Mouse (Mus musculus) fat pad, adult 2 months (tissue): Measurements from ENCODE around the gene Klhdc2.

Experiments used
- DNase-seq: peaks from one replicate; pipeline ENCODE4 v3.0.0-alpha.2; 2011; ENCODE audit warnings: low read depth, low spot score; ENCODE audit errors: extremely low read depth

Klhdc2 gene

DNA sequence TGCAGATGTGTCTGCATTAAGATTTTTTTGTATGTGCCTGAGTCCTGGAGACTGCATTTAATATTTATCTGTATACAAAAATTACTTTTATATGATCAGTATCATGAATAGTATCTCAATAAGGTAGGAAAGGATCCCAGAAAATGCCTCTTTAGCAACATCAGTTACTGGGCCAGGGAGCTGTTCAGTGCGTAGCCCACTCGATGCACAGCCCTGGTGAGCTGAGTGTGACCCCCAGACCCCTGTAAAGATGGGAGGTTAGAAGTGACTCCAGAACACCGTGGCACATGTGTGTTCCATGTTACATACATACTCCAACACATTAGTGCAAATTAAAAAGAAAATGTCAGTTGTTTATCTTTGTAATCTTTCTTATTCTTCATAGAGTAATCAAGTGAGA is 3.4 kb downstream of the Klhdc2 start:
- DNase-seq: no peak

DNA sequence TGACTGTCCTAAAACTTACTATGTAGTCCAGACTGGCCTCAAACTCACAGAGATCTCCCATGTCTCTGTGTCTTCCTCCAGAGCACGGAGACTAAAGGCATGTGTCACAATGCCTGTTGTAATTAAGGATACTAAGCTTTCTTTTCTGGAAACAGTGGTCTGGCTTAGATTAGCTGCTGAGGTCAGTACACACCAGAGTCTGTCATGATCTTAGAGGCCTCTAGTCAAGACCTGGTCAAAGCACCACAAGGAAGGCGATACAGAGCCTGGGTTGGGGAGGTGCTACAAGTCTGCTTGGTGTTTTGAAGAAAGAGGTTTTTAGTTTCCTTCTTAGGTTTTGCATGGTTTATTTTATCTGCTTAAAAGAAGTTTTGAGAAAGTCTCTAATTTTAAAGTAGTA is 3.9 kb downstream of the Klhdc2 start:
- DNase-seq: no peak

GRCm38 (mm10) chr12:69302171-69302570 is 5.7 kb downstream of the Klhdc2 start:
- DNase-seq: no peak

GRCm38 (mm10) chr12:69304051-69304450 is 7.6 kb downstream of the Klhdc2 start:
- DNase-seq: no peak

DNA sequence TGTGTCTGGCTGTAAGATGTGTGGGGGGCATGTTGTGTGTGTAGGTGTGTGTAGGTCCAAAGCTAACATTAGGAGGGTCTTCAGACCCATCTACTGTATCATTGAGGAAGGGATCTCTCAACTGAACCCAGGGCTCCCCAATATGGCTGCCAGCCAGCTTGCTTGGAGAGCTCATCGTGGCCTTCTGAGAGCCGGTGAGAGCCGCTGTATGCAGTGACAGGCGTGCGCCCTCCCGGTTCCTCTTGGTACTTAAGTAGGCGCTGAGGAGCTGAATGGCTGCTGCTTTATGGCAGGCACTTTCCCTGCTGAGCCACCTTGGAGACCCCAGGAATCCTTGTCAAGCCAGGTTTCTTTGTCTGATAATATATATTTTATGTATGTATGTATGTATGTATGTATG is 9.9 kb downstream of the Klhdc2 start:
- no peak for DNase-seq

GRCm38 (mm10) chr12:69309659-69310058 is 13.2 kb downstream of the Klhdc2 start:
- no peak for DNase-seq

- DNase-seq: no peak
Measured at GRCm38 (mm10) chr12:69318431-69318830, 21.9 kb downstream of the Klhdc2 start.

DNA sequence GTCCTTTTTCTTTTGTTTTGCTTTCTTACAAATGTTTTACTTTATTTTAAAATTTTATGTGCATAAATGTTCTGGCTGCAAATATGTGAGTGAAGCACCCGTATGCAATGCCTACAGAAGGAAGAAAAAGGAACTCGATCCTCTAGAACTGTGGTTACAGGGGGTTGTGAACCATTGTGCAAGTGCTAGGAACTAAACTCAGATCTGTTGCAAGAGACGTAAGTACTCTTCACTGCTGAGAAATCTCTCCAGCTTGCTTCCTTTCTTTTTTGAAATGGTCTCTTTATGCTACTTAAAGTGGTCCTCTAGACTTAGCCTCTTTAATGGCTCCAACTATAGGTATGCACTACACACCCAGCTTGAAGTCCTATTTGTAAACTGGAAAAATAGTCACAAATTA is 34.7 kb downstream of the Klhdc2 start:
- no peak for DNase-seq

DNA sequence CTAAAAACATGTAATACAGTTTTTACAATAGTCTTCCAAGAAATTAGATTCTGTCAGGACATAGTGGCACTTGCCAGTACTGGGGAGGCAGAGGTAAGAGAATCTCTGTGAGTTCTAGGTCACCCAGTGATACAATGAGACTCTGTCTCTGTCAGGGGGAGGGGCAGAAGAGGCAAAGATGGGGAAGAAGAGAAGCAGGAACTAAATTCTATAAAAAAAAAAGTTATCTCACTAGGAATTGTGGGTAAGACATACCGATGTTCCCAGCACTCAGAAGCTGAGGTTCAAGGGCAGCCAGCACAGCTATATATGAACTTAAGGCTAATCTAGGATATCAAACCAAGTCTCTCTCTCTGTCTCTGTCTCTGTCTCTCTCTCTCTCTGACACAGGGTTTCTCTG is 35.7 kb downstream of the Klhdc2 start:
- DNase-seq: no peak

GRCm38 (mm10) chr12:69333547-69333946 is 37.1 kb downstream of the Klhdc2 start:
- no peak for DNase-seq

DNA sequence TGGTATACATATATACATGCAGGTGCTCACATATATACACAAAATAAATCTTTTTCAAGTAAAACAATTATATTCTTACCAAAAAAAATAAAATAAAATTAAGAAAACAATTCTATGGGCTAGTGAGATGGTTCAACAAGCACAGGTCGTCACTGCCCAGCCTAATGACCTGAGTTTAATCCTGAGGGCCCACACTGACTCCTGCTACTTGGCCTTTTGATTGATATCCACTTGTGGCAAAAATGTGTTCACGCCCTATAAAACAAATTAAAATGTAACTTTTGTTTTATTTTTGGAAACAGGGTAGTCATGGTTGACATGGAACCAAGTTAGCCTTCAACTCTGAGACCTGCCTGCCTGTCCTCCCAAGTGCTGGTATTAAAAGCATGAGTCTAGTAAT is 53.4 kb downstream of the Klhdc2 start:
- no peak for DNase-seq

DNA sequence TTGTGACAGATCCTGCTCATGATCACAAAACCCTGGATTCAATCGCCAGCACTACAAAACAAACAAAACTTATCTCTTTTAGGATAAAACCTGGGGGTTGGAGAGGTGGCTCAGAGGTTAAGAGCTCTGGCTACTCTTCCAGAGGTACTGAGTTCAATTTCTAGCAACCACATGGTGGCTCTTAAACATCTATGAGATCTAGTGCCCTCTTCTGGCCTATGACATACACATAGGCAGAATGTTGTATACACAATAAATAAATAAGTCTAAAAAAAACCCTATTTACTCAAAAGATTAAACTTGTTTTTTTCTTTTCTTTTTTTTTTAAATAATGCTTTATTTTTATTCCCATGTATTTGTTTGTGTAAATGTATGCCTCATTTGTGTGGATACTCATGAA is 55.2 kb downstream of the Klhdc2 start:
- DNase-seq: no peak

DNA sequence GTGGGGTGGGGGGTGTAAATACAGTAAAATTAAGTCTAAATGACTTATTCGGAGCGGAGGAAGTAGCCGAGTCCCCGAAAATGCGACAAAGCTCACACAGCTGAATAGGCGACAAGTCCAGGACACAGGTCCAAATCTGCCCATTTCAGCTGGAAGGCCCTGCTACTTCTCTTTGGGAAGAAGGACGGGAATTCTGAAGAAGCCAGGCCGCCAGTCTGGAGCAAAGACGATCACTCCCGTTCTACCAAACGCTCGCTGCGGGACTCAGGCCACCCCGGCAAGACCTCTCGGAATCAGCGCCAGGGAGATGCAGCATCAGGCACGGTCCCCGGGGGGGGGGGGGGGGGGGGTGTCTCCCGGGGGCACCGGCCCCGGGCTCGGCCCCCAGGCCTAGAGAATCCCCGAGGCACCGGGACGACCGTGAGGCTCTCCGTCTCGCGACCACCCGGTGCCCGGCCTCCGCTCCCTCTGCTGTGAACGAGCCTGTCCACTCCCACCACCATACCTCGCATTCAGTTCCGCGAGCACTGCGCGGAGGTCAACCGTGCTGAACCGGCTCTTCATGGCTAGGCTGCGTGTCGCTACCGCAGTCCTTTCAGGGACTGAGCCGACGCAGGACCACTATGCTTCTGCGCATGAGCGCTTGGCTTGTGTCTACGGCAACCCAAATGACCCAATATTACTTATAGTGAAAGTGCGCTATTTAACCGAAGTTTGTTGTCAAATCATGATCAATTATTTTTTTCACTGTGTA is 60.2 kb downstream of the Klhdc2 start, which contains the start of gene Nemf:
Nemf (minus strand) TSS at position 620 of the 754 bp plus-strand sequence.
- DNase-seq: no peak

DNA sequence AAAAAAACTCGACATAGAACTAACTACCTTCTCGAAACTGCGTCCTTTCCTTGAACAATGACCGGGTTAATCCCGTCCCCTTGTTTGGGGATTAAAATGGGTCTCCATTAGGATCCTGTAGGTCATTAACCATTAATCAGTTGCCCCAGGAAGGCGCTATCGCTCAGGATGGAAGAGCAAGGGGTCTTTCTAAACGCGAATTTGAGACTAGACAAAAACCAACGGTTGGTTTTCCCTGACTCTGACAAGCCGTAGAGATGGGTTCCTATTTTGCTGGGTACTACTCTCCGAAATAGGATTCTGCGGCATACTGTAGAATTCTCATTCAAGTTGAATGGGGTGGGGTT is 60.8 kb downstream of the Klhdc2 start:
- DNase-seq: no peak
